Mouse (Mus musculus) lung, postnatal 0 days (tissue): ENCODE data around the gene Setd4. TPM values are rescaled to one million over a fixed set of nuclear protein-coding genes. Genes with fewer than 3 reads are reported as not detected.
"Not testable (repeated sequence)": the region's sequence is repeated elsewhere in the genome, so short reads cannot be mapped to it uniquely, and the experiment has no call there.

ENCODE experiments used
- ATAC-seq: fragments of 200-750 bp; cut with Nextera tagmentation; 2 replicates; pipeline ENCODE4 v1.8.0; 2017; ENCODE audit warnings: moderate library complexity
- DNase-seq: peaks from one replicate; pipeline ENCODE4 v3.0.0-alpha.2; 2016; ENCODE audit warnings: low spot score
- H3K27ac ChIP-seq: fragments of 300-500 bp; sonication (generic); 2 replicates; pipeline ENCODE4 v1.5.1; 2014; ENCODE audit warnings: antibody characterized with exemption, mild to moderate bottlenecking, low read length, mixed read lengths
- H3K27me3 ChIP-seq: fragments of 300-500 bp; sonication (generic); replicated peaks from 2 replicates; pipeline ENCODE4 v1.6.1; 2014; ENCODE audit warnings: low read length, mixed read lengths; ENCODE audit not compliant: insufficient read depth
- H3K36me3 ChIP-seq: fragments of 300-500 bp; sonication (generic); 2 replicates; pipeline ENCODE4 v1.6.1; 2014; ENCODE audit warnings: low read length, mixed read lengths; ENCODE audit not compliant: insufficient read depth
- H3K4me1 ChIP-seq: fragments of 300-500 bp; sonication (generic); 2 replicates; pipeline ENCODE4 v1.6.1; 2014; ENCODE audit warnings: antibody characterized with exemption, low read depth, low read length, mixed read lengths; ENCODE audit not compliant: insufficient read depth
- H3K4me2 ChIP-seq: fragments of 300-500 bp; sonication (generic); replicated peaks from 2 replicates; pipeline ENCODE4 v1.6.1; 2014; ENCODE audit warnings: low read depth, mild to moderate bottlenecking, low read length, moderate library complexity, mixed read lengths
- H3K4me3 ChIP-seq: fragments of 300-500 bp; sonication (generic); 2 replicates; pipeline ENCODE4 v1.5.1; 2014; ENCODE audit warnings: low read depth, low read length
- H3K9ac ChIP-seq: fragments of 300-500 bp; sonication (generic); replicated peaks from 2 replicates; pipeline ENCODE4 v1.6.1; 2014; ENCODE audit warnings: low read depth, mild to moderate bottlenecking
- H3K9me3 ChIP-seq: fragments of 300-500 bp; sonication (generic); 2 replicates; pipeline ENCODE4 v1.6.1; 2016; ENCODE audit warnings: low read length, mixed read lengths
- CTCF ChIP-seq: IDR thresholded peaks from 2 replicates; pipeline ENCODE4 v1.5.1; 2016; ENCODE audit warnings: antibody characterized with exemption, mild to moderate bottlenecking
- EP300 ChIP-seq: IDR thresholded peaks from 2 replicates; pipeline ENCODE4 v1.6.1; 2016; ENCODE audit warnings: antibody characterized with exemption, mild to moderate bottlenecking, control low read depth
- WGBS: fragments of 180-500 bp; shearing (Covaris S2); extraction: QIAGEN DNeasy Blood & Tissue Kit; methylation state at CpG from one replicate; pipeline ENCODE4 v1.1.7; 2014; 5-methylcytosine and 5-hydroxymethylcytosine counted together
- polyA plus RNA-seq: library from polyadenylated mRNA; unstranded; fragments of >200 nt; fragmentation: Nextera tagmentation; extraction: Ambion mirVana; gene quantifications from 2 replicates; pipeline ENCODE4 v1.2.1, GENCODE M21; 2015

Gene Setd4
- 5.6 and 6.7 TPM in 2 replicates for polyA plus RNA-seq

- peak; percentile 93 for ATAC-seq
- under 1% methylated on average over 48 of the region's 55 CpGs for WGBS
- DNase-seq, result peak; percentile 97
Observed at GRCm38 (mm10) chr16:93603439-93604212, at the start of gene Setd4. TSS of gene Setd4 (minus strand) at chr16:93604063.

GRCm38 (mm10) chr16:93648441-93649183 is 44.7 kb upstream of the Setd4 start:
- ATAC-seq, result no peak
- Histone ChIP-seq H3K9ac (no peak overlapping the region), H3K36me3 (no peaks in the 10 kb centered on the region), H3K4me1 (no peaks in the 10 kb centered on the region), H3K4me3 (no peak overlapping the region), H3K27me3 (no peaks in the 10 kb centered on the region), H3K27ac (no peak overlapping the region), H3K4me2 (no peak overlapping the region), H3K9me3 (no peaks in the 10 kb centered on the region)
- no peak for DNase-seq
- WGBS, result 69% methylated on average over 5 of the region's 5 CpGs
- no peak for TF ChIP-seq EP300
- no peak for TF ChIP-seq CTCF

More at GRCm38 (mm10) chr16:93603439-93604212, at the start of gene Setd4:
- TF ChIP-seq EP300 (no peak; the same call in 1 of the 2 replicates), CTCF (peak; percentile 30)
- H3K4me3 ChIP-seq, result peak within 1 kb of the TSS; percentile 60
- H3K4me1 ChIP-seq, result peaks cover 12% of the 10 kb centered on the region; the same call in 1 of the 2 replicates
- H3K36me3 ChIP-seq, result no peaks in the 10 kb centered on the region; the same call in 1 of the 2 replicates
- no peaks in the 10 kb centered on the region for H3K27me3 ChIP-seq
- H3K9me3 ChIP-seq, result no peaks in the 10 kb centered on the region
- peak within 1 kb of the TSS; percentile 72 for H3K4me2 ChIP-seq
- peak within 1 kb of the TSS; percentile 95 for H3K27ac ChIP-seq
- peak within 1 kb of the TSS; percentile 57 for H3K9ac ChIP-seq

DNA sequence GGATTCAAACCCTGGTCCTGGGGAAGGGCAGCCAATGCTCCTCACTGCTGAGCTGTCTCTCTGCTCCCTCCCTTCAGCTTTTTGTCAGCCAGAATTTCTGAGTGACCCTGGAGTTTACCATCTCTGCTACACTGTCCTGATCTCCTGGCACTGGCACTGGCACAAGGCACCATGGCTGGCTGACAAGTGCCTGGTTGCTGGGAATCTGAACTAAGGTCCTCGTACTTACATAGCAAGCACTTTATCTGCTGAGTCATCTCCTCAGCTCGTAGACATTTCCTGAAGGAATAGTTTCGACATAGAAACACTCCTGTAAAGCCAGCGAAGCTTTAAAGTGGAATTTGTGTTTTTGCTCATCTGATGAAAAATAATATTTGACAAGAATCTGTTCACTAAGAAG is 40.1 kb upstream of the Setd4 start:
- Histone ChIP-seq H3K4me2 (no peak overlapping the region), H3K27me3 (no peaks in the 10 kb centered on the region), H3K36me3 (no peaks in the 10 kb centered on the region), H3K27ac (no peak overlapping the region), H3K9me3 (no peaks in the 10 kb centered on the region), H3K9ac (no peak overlapping the region), H3K4me1 (no peaks in the 10 kb centered on the region), H3K4me3 (no peak overlapping the region)
- TF ChIP-seq EP300 (no peak), CTCF (no peak)
- DNase-seq (peak; percentile 68), ATAC-seq (peak; percentile 33; the same call in 1 of the 2 replicates)
- 19% methylated on average over 4 of the region's 4 CpGs for WGBS

- Histone ChIP-seq H3K9ac (no peak within 1 kb of the TSS), H3K36me3 (no peaks in the 10 kb centered on the region), H3K27ac (no peak within 1 kb of the TSS), H3K4me1 (no peaks in the 10 kb centered on the region), H3K27me3 (no peaks in the 10 kb centered on the region), H3K9me3 (no peaks in the 10 kb centered on the region), H3K4me3 (no peak within 1 kb of the TSS), H3K4me2 (no peak within 1 kb of the TSS)
- DNase-seq (no peak), ATAC-seq (no peak)
- WGBS, result 75% methylated on average over 23 of the region's 23 CpGs
- TF ChIP-seq CTCF (no peak), EP300 (no peak)
Observed at GRCm38 (mm10) chr16:93627761-93628400, 24.0 kb upstream of the Setd4 start, which contains the start of gene Gm5678. TSS of gene Gm5678 (plus strand) at chr16:93628097.

DNA sequence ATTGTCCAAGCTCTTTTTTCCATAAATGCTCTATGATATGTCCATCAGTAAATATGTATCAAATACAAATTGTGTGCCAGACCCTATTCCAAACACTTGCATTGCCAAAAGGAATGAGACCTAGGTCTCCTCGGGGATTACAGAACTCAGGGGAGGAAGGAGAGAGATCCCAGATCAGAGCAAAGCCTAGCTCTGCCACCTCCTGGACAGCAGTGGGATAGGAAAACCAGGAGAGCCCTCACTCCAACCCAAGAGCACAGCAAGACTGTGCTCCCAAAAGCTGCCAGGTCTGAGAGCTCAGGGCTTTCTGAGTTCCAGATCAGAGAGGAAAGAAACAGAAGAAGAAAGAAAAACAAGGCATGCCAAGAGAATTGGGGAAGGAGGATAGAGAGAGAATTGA is 22.9 kb upstream of the Setd4 start:
- Histone ChIP-seq H3K36me3 (no peaks in the 10 kb centered on the region), H3K4me2 (no peak overlapping the region), H3K9ac (no peak overlapping the region), H3K4me1 (no peaks in the 10 kb centered on the region), H3K4me3 (no peak overlapping the region), H3K9me3 (no peaks in the 10 kb centered on the region), H3K27ac (no peak overlapping the region), H3K27me3 (no peaks in the 10 kb centered on the region)
- DNase-seq, result peak; percentile 52
- no peak for TF ChIP-seq EP300
- peak; percentile 72 for TF ChIP-seq CTCF
- 4% methylated on average over 1 of the region's 1 CpGs for WGBS
- ATAC-seq, result peak; percentile 58; the same call in 1 of the 2 replicates

GRCm38 (mm10) chr16:93624671-93625070 is 20.8 kb upstream of the Setd4 start:
- H3K4me2 ChIP-seq, result no peak overlapping the region
- TF ChIP-seq EP300, result no peak
- no peak for TF ChIP-seq CTCF
- ATAC-seq (no peak), DNase-seq (no peak)
- 73% methylated on average over 4 of the region's 4 CpGs for WGBS
- no peaks in the 10 kb centered on the region for H3K9me3 ChIP-seq
- H3K9ac ChIP-seq, result no peak overlapping the region
- H3K27ac ChIP-seq, result no peak overlapping the region
- H3K4me3 ChIP-seq, result no peak overlapping the region
- no peaks in the 10 kb centered on the region for H3K4me1 ChIP-seq
- no peaks in the 10 kb centered on the region for H3K27me3 ChIP-seq
- H3K36me3 ChIP-seq, result no peaks in the 10 kb centered on the region

DNA sequence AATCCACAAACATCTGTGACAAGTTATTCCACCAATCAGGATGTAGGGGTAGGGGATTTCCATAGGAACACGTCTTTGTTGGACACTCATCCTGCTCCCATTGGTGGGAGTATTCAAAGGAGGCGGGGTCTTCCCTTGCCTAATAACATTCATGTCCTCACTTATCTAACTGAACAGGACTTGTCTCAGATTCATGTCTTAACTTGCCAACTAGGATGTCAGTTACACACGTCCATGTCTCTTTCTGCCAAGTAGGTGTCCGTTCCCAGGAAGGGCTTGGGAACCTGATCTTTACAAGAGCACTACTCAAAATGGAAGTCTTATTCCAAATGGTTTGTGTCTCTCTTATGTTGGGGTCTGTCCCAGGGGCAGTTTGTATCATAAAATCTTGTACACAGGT is 19.9 kb upstream of the Setd4 start:
- not testable (repeated sequence) for H3K36me3 ChIP-seq, H3K4me3 ChIP-seq, H3K4me1 ChIP-seq, H3K4me2 ChIP-seq, H3K9me3 ChIP-seq, H3K9ac ChIP-seq, ATAC-seq, H3K27me3 ChIP-seq, DNase-seq, H3K27ac ChIP-seq
- 81% methylated on average over 4 of the region's 4 CpGs for WGBS
